In the genomic region with DNA sequence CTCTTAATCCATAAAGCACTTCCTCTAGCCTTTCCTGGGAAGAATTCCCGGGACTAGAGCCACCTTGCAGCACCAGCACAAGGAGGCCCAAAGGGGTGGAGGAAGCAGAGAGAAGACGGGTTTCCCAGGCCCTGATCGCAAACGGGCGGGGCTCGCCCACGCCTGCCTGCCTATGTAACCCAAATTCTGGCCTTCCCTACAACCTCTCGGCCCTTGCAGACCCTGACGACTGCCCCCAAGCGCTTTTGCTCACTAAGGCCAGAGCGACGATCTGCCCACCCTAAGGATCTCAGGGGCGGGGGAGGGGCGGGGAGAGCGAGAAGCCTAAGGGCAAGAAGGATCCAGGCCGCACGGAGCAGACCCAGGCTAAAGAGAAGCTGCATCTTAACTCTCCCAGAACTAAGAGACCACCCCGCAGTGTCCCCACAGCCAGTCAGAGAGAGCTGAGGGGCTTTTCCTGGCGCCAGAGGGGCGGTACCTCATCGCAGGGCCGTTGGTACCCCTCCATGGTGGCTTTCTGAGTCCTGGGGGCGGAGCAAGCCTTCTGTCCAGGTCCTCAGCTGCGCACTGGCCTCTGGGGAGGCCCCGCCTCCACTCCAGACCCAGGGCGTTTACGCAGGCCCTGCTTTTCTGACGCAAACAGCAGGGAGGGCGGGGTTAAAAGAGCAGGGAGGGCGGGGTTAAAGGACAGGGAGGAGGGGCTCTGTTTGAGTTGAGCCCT, we compare ENCODE assay signal across 8 mouse cellular contexts. TPM values are rescaled to one million over a fixed set of nuclear protein-coding genes. Genes with fewer than 3 reads are reported as not detected.
DNase-seq lines count a peak whose midpoint lies in the region; ATAC-seq and TF ChIP-seq lines count a peak whose summit lies in the region.

A gene (minus strand): TSS at position 613 of the 721 bp plus-strand sequence.

- no peaks in the 10 kb centered on the region for H3K4me1 ChIP-seq in cerebellum, adult 2 months (ENCODE audit: control insufficient read depth, insufficient read depth, low read length)

- no peak for TF ChIP-seq CTCF in cerebellum, adult 2 months (IDR thresholded peaks at IDR 0.05; ENCODE audit: borderline replicate concordance, insufficient read depth, low read depth, low read length)

- TF ChIP-seq POLR2A in cerebellum, adult 2 months (IDR thresholded peaks at IDR 0.05; ENCODE audit: borderline replicate concordance, insufficient read depth, low read length), result peak; percentile 47; the same call in 1 of the 2 replicates

- H3K27me3 ChIP-seq in cerebellum, adult 2 months (ENCODE audit: control insufficient read depth, insufficient read depth, low read length), result no peaks in the 10 kb centered on the region

- WGBS in cerebellum, adult 2 months, result 7% methylated on average over 30 of the region's 30 CpGs

- peak; percentile 99 for ATAC-seq in hematopoietic stem cell, adult 5-6 weeks (replicated peaks in 1 of 2; ENCODE audit: insufficient read depth in 1 of 2, low FRiP score in 2 of 2, low TSS enrichment in 1 of 2, low read depth in 1 of 2, poor library complexity in 2 of 2, severe bottlenecking in 2 of 2)

- H3K27ac ChIP-seq in cerebellum, adult 2 months (ENCODE audit: insufficient read depth, low read length), result peak within 1 kb of the TSS; percentile 99

- DNase-seq in MEL-GATA-1-ER (ENCODE audit: extremely low read depth, low read depth), result peak; percentile 84
- peak; percentile 79 to 86 for DNase-seq in cerebellum, adult 2 months
- DNase-seq in forelimb bud, embryonic 11.5 days (ENCODE audit: low read depth, low spot score), result peak; percentile 87
- DNase-seq in layer of hippocampus, postnatal 10 days (ENCODE audit: low spot score in 2 of 2), result peak; percentile 52 to 66
- peak; percentile 89 for DNase-seq in lung, postnatal 10 days
- peak; percentile 75 for DNase-seq in ovary, postnatal 36 days (ENCODE audit: low spot score)
- peak; percentile 67 for DNase-seq in thymus, postnatal 25 days

- peak within 1 kb of the TSS; percentile 99 for H3K4me3 ChIP-seq in cerebellum, adult 2 months (replicated peaks; ENCODE audit: insufficient read depth, low read depth, low read length)

RNA-seq across cellular contexts. Expression of the gene that starts here (rescaled TPM):
- polyA plus RNA-seq in cerebellum, adult 2 months (2012; rRNA removed), result 214 and 225 TPM in 2 replicates
- total RNA-seq in hematopoietic stem cell, adult 5-6 weeks (2017), result 107 and 116 TPM in 2 replicates
- 100 to 1,000 TPM in 1 of 2 experiments, 10 to 100 TPM in 1; 83.9 to 115 TPM for total RNA-seq in layer of hippocampus, postnatal 10 days (2021)

Comparison
In these comparisons a context has a peak if more than half of its experiments do, and no peak if none do; other contexts are left out.
1. Peak in every context shown above with its lines: DNase-seq, ATAC-seq, H3K4me3 ChIP-seq and H3K27ac ChIP-seq.